Mouse (Mus musculus) gastrocnemius, postnatal 4 days (tissue): ENCODE measurements at regions not wholly inside any gene's neighbourhood (a gene's known extent, or its start where the extent isn't known, plus 50 kb on each side); places are given as distances from the start of the nearest gene placed in this dataset.
A peak's percentile ranks its signal among the peaks of the same experiment; 100 is the strongest.

Experiments
- DNase-seq, 2 experiments: peaks; one replicate each; pipeline ENCODE4 v3.0.0; 2021 to 2022; ENCODE audit warnings: low spot score in 2 of 2, mixed read lengths in 2 of 2

DNA sequence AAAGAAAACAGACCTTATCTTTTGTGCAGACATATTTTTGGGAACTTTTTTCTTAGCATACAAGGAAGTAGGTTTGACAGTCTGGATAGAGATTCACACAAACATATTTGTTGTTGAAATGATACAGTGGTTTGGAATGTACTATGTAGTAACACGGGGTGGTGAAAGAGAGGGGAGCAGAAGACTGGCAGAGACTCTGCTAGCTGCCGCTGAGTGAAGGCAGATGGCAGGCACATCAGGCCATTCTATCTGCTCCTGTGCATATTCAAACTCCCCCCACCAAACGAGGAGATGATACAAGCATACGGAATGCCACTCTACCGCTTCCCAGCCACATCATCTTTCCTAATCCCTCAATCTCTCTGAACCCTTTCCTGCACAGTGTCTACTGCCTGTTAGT, 279.1 kb upstream of the Spred2 start:
- no peak for DNase-seq

GRCm38 (mm10) chr11:19651522-19651921, 272.7 kb upstream of the Spred2 start:
- no peak for DNase-seq

- no peak for DNase-seq
Measured at GRCm38 (mm10) chr11:19651929-19652328, 272.2 kb upstream of the Spred2 start.

DNA sequence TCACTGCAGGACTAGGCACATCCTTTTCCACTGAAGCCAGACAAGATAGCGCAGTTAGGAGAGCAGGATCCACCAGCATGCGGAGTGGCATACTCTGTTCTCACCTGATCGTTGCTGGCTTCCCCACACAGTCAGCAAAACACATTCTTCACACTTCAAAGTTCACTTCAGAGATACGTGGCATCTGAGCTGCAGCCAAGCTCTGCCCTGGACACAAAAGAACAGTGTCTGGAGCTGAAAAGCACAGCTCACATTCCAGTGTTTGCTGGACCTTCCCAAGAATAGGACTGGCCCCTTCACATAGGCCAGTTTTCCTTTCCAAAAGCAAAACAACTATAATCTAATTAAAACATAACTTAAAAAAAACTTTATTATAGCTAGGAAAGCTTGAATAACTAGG, 264.7 kb upstream of the Spred2 start:
- no peak for DNase-seq

GRCm38 (mm10) chr11:19666732-19667131, 257.4 kb upstream of the Spred2 start:
- no peak for DNase-seq

- DNase-seq = peak in 1 of 2 experiments; percentile 13
Measured at GRCm38 (mm10) chr11:19670853-19671530, 253.2 kb upstream of the Spred2 start.

DNA sequence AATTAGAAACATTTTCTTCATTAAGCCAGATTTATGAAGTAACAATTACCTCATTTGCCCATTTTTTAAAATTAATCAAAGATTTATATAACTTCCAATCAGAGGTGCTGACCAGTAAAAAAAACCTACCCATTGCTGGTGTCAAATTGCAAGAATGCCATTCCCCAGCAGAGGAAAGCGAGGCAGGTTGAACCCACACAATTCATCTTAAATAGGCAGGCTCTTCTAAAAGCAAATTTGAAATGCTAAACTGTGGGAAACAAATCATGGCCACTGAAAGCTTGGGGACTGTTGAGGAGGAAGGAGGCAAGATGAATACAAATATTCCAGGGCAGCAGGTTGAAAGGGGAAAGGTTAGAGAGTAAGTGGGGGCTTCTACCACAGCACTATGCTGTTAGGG, 251.2 kb upstream of the Spred2 start:
- DNase-seq = no peak

- no peak for DNase-seq
Measured at GRCm38 (mm10) chr11:19676514-19676913, 247.7 kb upstream of the Spred2 start.

DNA sequence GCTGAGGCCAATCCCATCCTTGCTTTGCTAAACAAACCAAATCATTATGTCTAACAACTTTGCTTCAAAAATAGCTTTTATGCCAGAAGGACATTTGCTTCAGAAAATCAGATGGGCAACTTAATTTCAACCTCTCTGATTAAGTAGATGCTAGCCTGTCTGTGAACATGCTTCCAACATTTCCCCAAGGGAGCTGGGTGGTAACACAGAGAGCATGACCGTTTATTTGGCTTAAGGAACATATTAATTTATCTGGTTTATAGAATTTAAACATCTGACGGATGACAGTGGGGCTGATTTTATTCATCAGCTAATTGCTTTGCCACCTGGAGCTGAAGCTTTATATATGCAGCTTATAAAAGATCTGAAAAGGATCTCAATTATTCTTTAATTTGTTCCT, 245.1 kb upstream of the Spred2 start:
- no peak for DNase-seq

- DNase-seq = no peak
Measured at GRCm38 (mm10) chr11:19679669-19680068, 244.5 kb upstream of the Spred2 start.

DNA sequence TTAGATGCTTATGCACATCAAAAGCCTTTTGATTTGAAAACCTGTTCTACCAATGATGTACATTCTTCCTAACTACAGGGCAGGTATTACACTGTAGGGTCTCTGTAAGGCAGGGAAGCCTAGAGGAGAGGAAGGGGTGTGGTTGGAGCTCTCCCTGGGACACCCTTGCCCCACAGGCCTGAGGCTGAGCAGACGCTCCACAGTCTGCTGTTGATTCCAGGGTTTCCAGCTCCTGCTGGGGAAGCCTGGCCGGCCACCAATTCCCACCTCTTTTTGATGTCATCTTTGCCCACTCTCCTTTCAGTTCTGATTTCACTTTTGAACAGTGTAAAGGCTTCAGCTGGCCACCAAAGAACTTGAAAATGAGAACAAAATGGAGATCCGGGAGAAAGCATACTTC, 223.0 kb upstream of the Spred2 start:
- no peak for DNase-seq

- DNase-seq = no peak
Measured at GRCm38 (mm10) chr11:19708821-19709220, 215.4 kb upstream of the Spred2 start.

- DNase-seq = no peak
Measured at GRCm38 (mm10) chr11:19709337-19709736, 214.8 kb upstream of the Spred2 start.

DNA sequence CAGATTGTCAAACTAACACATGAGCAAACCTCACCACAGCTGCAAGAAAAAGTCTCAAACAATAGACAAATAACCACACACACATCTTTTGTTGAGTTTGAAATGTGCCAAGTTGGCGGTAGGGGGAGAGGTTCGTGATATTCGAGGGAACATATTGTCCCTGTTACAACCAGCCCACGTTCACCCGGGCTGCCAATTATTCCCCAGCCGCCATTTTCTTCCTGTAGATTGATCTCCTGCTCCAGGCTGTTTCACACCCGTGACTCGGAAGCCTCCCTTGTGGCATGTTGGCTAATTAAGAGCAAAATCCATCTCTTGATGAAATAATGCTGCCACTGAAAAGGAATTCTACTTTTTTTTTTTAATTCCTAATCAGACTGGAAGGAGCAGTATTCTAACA, 211.1 kb upstream of the Spred2 start:
- no peak for DNase-seq

- no peak for DNase-seq
Measured at GRCm38 (mm10) chr11:19713597-19713996, 210.6 kb upstream of the Spred2 start.

- DNase-seq = no peak
Measured at GRCm38 (mm10) chr11:19714211-19714610, 210.0 kb upstream of the Spred2 start.

DNA sequence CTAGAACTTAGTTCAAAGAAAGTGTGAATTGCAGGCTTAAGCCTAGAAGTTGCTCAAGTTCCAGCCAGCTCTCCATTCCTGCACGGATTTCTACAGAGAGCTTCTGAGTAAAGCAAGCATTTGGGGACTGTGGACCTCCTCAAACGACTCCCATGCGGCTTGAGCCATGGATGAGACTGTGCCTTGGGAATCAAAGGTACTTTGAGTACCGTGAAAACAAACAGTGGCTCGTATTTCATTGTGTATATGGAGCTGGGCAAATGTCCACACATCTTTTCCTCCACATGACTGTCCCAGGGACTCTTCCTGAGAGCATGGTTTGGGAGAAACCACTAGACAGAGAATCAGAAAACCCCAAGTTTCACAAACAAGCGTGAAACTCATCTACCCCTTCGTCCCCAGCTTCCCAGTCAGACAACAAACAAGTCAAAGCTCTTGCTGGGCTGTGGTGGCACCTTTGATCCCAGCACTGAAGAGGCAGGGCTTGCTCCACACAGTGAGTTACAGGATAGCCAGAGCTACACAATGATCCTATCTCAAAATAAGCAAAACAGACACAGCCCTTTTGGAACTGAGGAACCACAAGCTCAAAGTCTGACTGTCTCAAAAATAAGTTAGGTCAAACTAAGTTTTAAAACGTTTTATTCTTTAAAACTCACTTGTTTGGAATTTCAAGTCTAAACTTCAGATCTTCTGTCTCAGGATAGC, 209.1 kb upstream of the Spred2 start:
- no peak for DNase-seq

DNA sequence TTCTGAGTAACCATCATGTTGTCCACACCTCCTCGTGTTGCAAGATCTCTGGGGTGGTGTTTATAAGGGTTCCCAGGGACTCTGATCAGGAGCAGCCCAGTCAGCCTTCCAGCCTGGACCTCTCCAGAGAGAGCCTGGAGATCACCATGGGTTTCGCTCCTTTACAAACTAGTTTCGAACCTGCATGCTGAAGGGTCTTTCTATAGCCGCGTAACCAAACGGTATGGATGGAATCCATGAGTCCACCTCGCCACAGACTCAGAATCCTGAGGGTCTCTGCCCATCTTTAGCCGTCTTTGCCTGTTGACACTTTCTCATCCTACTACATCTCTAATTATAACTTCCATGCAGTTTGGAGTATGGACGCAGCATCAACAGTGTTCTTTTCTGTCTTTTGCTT, 206.0 kb upstream of the Spred2 start:
- DNase-seq = no peak

GRCm38 (mm10) chr11:19729031-19729430, 195.1 kb upstream of the Spred2 start:
- DNase-seq = no peak

GRCm38 (mm10) chr11:19730747-19731146, 193.4 kb upstream of the Spred2 start:
- no peak for DNase-seq

DNA sequence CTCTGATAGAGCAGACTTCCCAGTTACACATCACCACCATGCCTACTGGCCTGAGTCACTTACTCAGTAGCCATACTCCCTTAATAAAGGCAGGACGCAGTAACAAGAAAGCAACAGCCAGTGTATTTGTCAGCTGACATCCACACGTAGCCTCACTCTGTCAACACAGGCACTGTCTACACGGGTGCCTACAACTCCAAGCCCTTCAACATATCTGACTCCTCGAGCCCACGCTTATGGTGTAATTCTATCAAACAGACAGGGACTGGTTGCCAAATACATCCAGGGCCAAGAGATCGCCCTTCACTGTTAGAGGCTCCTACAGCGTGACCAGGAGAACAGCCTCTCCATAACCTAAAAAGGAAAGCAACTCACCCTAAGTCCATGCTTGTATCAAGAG, 188.1 kb upstream of the Spred2 start:
- no peak for DNase-seq

- DNase-seq = no peak
Measured at GRCm38 (mm10) chr11:19736926-19737325, 187.2 kb upstream of the Spred2 start.

DNA sequence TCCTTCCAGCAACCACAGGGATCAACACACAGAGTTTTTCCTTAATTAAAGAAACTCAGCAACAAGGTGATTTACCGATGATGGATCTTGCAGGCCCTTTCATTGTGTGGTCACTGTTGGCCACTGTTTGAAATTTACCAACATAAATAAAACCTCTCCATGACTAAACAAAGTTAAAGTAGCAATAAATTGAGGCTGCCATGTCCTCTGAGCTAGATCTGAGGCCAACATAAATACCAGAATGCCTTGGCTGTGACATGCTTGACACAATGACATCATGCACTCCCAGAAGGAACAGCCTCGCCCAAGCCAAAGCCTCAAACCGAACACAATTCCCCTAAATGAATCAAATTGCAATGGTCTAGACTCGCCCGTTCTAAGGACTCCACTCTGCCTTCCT, 186.8 kb upstream of the Spred2 start:
- DNase-seq = no peak
